Mouse (Mus musculus) embryonic facial prominence, embryonic 12.5 days (tissue): ENCODE results near the gene Agap2. TPM values are rescaled to one million over a fixed set of nuclear protein-coding genes. Genes with fewer than 3 reads are reported as not detected.

Experiments
- ATAC-seq: fragments of 200-750 bp; cut with Nextera tagmentation; 2 replicates; pipeline ENCODE4 v1.8.0; 2017; ENCODE audit not compliant: insufficient number of reproducible peaks, insufficient read depth, low FRiP score, low TSS enrichment
- H3K27ac ChIP-seq: fragments of 300-500 bp; sonication (generic); 2 replicates; pipeline ENCODE4 v1.5.1; 2016; ENCODE audit warnings: mild to moderate bottlenecking
- H3K27me3 ChIP-seq: fragments of 300-500 bp; sonication (generic); 2 replicates; pipeline ENCODE4 v1.6.1; 2016; ENCODE audit warnings: mild to moderate bottlenecking, moderate library complexity
- H3K36me3 ChIP-seq: fragments of 300-500 bp; sonication (generic); 2 replicates; pipeline ENCODE4 v1.6.1; 2016; ENCODE audit warnings: mild to moderate bottlenecking
- H3K4me1 ChIP-seq: fragments of 300-500 bp; sonication (generic); 2 replicates; pipeline ENCODE4 v1.6.1; 2016
- H3K4me2 ChIP-seq: fragments of 300-500 bp; sonication (generic); replicated peaks from 2 replicates; pipeline ENCODE4 v1.6.1; 2016; ENCODE audit warnings: mild to moderate bottlenecking, moderate library complexity
- H3K4me3 ChIP-seq: fragments of 300-500 bp; sonication (generic); 2 replicates; pipeline ENCODE4 v1.5.1; 2016; ENCODE audit warnings: mild to moderate bottlenecking
- H3K9ac ChIP-seq: fragments of 300-500 bp; sonication (generic); 2 replicates; pipeline ENCODE4 v1.6.1; 2016; ENCODE audit warnings: mild to moderate bottlenecking, moderate library complexity
- H3K9me3 ChIP-seq: fragments of 300-500 bp; sonication (generic); 2 replicates; pipeline ENCODE4 v1.6.1; 2016; ENCODE audit warnings: mild to moderate bottlenecking, moderate library complexity
- WGBS: fragments of 180-500 bp; shearing (Covaris S2); methylation state at CpG from one replicate; pipeline ENCODE4 v1.1.7; 2016; 5-methylcytosine and 5-hydroxymethylcytosine counted together
- polyA plus RNA-seq: library from polyadenylated mRNA; unstranded; fragments of >200 nt; fragmentation: Nextera tagmentation; extraction: Ambion mirVana; gene quantifications from 2 replicates; pipeline ENCODE4 v1.2.1, GENCODE M21; 2016

Gene Agap2
- polyA plus RNA-seq, 1 experiment from 2014 or later, result 0.82 TPM

DNA sequence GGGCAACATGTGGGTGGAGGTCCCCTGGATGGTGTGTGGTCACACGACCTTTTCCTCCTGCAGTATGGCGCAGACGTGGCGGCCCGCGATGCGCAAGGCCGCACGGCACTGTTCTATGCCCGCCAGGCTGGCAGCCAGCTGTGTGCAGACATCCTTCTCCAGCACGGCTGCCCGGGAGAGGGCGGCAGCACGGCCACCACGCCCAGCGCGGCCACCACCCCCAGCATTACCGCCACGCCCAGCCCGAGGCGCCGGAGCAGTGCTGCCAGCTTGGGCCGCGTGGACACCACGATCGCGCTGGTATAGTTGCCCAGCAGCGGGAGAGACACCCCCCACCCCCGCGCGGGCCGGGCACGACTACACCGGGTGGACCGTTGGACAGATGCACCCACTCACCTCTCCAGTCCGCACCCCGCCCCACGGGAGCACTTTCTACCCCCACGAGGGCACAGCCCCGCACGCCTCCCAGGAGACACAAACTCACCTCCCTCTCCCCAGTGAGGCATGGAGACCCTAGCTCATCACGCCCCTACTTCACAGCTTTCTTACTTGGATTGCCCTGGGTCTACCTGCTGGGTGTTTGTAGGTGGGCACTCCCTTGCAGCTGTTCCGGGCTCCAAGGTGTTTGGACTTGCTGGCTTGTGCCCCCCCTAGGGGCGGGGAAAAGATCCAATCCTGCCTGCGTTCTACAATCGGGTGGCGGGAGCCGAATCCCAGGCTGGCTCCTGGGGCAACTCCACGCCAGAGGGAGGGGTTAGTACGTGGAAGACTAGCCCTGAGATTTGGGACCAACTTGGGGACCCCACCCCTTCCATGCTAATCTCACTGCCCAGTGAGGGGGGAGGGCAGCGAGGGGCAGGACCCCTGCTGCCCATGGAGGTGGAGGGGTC is 16.7 kb downstream of the Agap2 start:
- 8% methylated on average over 46 of the region's 51 CpGs for WGBS
- Histone ChIP-seq H3K9ac (no peak overlapping the region), H3K36me3 (peaks cover 14% of the 10 kb centered on the region; the same call in 1 of the 2 replicates)

DNA sequence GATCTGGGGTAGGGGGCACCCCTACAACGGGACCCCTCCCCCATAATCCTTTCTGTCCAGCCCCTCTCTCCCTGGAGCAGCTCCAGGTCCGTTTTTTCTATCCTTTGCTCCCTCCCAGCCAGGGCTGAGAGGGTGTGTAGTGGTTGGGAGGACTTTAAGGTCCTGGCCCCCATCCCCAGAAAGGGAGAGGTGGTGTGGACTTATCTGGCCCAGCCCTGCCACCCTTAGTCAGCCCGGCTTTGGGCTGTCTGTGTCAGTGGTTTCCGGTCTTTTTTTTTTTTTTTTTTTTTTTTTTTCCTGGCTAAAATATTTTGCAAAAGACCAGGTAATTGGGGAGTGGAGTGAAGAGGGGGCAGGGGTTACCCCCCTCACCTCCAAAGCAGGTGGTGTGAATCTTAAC is 17.7 kb downstream of the Agap2 start:
- no peaks in the 10 kb centered on the region for H3K9me3 ChIP-seq
- no peak for ATAC-seq
- H3K4me3 ChIP-seq, result no peak overlapping the region
- no peak overlapping the region for H3K27ac ChIP-seq
- H3K4me2 ChIP-seq, result no peak overlapping the region
- H3K4me1 ChIP-seq, result peaks cover 19% of the 10 kb centered on the region
- WGBS, result 53% methylated on average over 4 of the region's 4 CpGs
- peaks cover 62% of the 10 kb centered on the region for H3K27me3 ChIP-seq
- peaks cover 21% of the 10 kb centered on the region for H3K36me3 ChIP-seq
- H3K9ac ChIP-seq, result no peak overlapping the region

More for the DNA sequence above, 16.7 kb downstream of the Agap2 start:
- H3K4me3 ChIP-seq, result peak overlapping the region; percentile 26
- H3K9me3 ChIP-seq, result no peaks in the 10 kb centered on the region
- H3K27ac ChIP-seq, result no peak overlapping the region
- peak; percentile 17; the same call in 1 of the 2 replicates for ATAC-seq
- H3K4me2 ChIP-seq, result peak overlapping the region; percentile 30
- peaks cover 19% of the 10 kb centered on the region for H3K4me1 ChIP-seq
- H3K27me3 ChIP-seq, result peaks cover 72% of the 10 kb centered on the region

DNA sequence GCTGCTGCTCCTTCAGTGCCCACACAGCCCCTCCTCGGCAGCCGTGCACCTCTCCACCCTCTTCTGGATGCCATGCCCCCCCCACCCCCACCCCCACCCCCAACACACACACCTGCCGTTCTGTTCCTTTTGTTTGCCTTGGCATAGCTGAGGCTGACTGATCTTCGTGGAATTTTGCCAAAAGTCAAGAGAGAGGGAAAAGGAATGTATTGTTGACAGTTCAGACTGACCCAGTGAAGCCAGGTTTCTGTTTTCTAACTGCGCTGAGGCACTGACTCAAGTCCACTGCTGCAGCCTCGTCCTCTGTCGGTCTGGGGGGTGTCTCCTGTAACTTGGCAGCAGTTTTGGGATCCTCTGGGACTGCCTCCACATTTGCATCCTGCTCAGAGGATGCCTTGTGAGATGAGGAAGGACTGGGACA is 19.3 kb downstream of the Agap2 start:
- Histone ChIP-seq H3K9ac (no peak overlapping the region), H3K27ac (no peak overlapping the region), H3K4me1 (peaks cover 19% of the 10 kb centered on the region), H3K27me3 (peaks cover 46% of the 10 kb centered on the region), H3K9me3 (no peaks in the 10 kb centered on the region), H3K4me3 (no peak overlapping the region), H3K36me3 (peaks cover 37% of the 10 kb centered on the region), H3K4me2 (no peak overlapping the region)
- WGBS, result 41% methylated on average over 7 of the region's 7 CpGs
- no peak for ATAC-seq

DNA sequence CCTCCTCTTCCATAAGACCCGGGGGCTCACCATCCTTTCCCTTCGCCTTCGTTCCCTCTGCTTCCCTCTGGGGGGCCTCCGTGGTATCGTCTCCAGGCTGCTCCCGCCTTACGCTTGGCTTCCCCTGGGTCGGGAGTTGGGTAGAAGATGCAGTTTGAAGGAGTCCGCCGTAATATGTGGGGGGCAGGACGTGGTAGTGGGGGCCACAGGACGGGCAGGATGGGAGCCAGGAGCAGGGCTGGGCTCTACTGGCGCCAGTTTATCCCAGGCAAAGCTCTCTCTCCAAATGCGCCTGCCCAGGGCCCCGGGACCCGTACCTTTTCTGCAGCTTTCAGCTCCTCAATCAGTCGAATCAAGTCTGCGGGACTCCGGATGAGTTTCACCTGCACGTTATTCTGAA is 23.4 kb downstream of the Agap2 start:
- peaks cover 6% of the 10 kb centered on the region for H3K27me3 ChIP-seq
- no peak for ATAC-seq
- 79% methylated on average over 20 of the region's 20 CpGs for WGBS
- H3K4me2 ChIP-seq, result no peak overlapping the region
- H3K9ac ChIP-seq, result no peak overlapping the region
- H3K4me3 ChIP-seq, result no peak overlapping the region
- H3K27ac ChIP-seq, result no peak overlapping the region
- 0 out of 2 replicates have a peak, but pooled peaks cover 7% of the 10 kb centered on the region for H3K4me1 ChIP-seq
- peaks cover 45% of the 10 kb centered on the region for H3K36me3 ChIP-seq
- H3K9me3 ChIP-seq, result no peaks in the 10 kb centered on the region

DNA sequence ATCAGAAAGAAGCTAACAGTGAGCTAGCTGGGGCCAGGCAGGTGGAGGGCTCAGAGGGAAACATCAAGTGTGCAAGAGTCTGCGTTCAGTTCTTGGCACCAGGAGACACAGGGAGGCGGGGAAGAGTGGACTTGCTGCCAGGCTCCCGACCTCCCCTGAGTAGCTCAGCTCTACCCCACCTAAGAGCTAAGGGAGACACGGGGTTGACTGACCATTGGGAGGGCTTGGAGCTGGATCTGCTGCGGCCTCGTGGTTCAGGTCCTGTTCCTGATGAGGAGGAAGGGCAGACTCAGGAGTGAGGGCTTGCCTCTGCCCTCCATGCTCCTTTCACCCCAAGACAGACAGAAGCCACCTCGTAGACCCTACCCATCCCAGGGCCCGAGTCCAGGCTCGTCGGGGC is 24.1 kb downstream of the Agap2 start:
- 87% methylated on average over 10 of the region's 10 CpGs for WGBS
- Histone ChIP-seq H3K36me3 (peaks cover 45% of the 10 kb centered on the region), H3K4me1 (0 out of 2 replicates have a peak, but pooled peaks cover 7% of the 10 kb centered on the region), H3K27me3 (peaks cover 1% of the 10 kb centered on the region; the same call in 1 of the 2 replicates), H3K27ac (no peak overlapping the region), H3K9ac (no peak overlapping the region), H3K4me2 (no peak overlapping the region), H3K4me3 (no peak overlapping the region), H3K9me3 (no peaks in the 10 kb centered on the region)
- ATAC-seq, result no peak

DNA sequence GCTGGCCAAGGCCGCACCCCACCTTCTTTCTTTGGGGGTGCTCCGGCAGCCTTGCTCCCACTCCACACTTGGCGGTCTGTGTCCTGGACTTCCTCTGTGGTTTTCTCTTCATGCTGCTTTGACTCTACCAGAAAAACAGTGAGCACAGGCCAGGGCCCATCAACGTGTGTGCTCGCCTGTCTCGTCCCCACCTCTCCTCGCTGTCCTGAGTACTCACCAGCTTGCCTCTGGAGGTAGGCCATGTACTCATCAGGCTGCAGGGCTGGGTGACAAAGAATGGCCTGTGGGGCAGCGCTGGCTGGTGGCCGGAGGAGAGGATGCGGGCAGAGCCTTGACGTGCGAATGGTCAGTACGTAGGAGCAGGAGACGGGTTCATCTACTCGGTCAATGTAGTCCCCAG is 24.8 kb downstream of the Agap2 start:
- Histone ChIP-seq H3K36me3 (peaks cover 44% of the 10 kb centered on the region), H3K9ac (no peak overlapping the region), H3K9me3 (no peaks in the 10 kb centered on the region), H3K4me1 (no peaks in the 10 kb centered on the region), H3K4me2 (no peak overlapping the region), H3K27ac (no peak overlapping the region), H3K27me3 (no peaks in the 10 kb centered on the region), H3K4me3 (no peak overlapping the region)
- ATAC-seq, result no peak
- WGBS, result 92% methylated on average over 15 of the region's 15 CpGs

DNA sequence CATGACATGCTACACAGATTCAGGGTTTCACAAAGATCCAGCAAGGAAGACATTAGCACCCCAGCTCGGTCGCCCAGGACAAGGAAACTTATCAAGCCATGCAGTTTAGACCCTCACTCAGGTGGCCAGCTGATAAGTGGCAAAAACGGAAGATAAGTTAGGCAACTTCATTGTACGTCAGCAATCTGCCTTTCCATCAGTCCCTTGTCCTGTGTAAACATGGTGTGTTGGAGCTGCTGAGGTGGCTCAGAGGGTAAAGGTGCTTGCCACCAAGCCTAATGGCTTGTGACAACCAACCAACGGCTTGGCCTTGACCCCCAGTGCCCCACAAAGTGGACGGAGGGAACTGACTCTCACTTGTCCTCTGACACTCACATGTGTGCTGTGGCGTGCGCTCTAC is 25.3 kb downstream of the Agap2 start:
- Histone ChIP-seq H3K4me1 (no peaks in the 10 kb centered on the region), H3K9me3 (no peaks in the 10 kb centered on the region), H3K27me3 (no peaks in the 10 kb centered on the region), H3K9ac (no peak overlapping the region), H3K4me3 (no peak overlapping the region), H3K27ac (no peak overlapping the region), H3K36me3 (peaks cover 46% of the 10 kb centered on the region), H3K4me2 (no peak overlapping the region)
- ATAC-seq, result no peak
- 88% methylated on average over 8 of the region's 8 CpGs for WGBS

DNA sequence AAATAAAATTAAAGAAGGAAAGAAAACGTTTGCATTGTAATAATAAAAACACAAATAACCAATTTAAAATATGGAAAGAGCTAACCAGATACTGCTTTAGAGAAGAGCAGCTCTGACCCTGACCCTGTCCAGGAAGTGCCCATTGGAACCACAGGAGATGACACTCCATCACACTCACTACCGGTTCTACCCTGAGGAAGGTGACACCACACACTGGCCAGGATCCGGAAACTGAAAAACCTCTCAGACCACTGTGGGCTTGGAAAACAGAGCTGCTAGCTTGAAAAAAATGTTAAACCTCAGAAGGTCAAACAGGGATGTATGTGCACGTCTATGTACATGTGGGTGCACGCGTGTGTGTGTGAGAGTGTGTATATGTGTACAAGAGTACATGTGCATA is 26.1 kb downstream of the Agap2 start:
- no peak overlapping the region for H3K27ac ChIP-seq
- no peaks in the 10 kb centered on the region for H3K27me3 ChIP-seq
- ATAC-seq, result no peak
- no peak overlapping the region for H3K9ac ChIP-seq
- no peak overlapping the region for H3K4me3 ChIP-seq
- no peaks in the 10 kb centered on the region for H3K9me3 ChIP-seq
- 82% methylated on average over 6 of the region's 6 CpGs for WGBS
- H3K4me1 ChIP-seq, result no peaks in the 10 kb centered on the region
- H3K4me2 ChIP-seq, result no peak overlapping the region
- peaks cover 41% of the 10 kb centered on the region for H3K36me3 ChIP-seq

DNA sequence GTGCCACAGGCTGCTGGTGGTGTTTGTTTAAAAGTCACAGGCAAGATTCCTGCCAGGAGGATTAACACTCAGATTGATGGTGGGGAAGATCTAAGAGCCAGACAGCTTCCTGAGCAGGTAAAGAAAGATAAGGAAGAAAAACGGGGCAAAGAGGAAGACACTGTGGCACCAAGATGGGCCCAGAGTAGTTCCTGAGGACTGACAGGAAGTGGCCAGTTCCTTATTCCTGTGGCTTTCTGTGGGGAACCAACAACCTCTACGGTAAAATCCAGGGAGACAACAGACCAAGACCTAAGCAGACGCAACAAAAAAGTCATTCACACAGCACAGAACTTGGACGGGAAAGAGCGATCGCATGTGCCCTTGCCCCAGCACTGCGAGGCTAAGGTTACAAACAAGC is 28.5 kb downstream of the Agap2 start:
- Histone ChIP-seq H3K27ac (no peak overlapping the region), H3K4me1 (no peaks in the 10 kb centered on the region), H3K9me3 (no peaks in the 10 kb centered on the region), H3K4me3 (no peak overlapping the region), H3K27me3 (no peaks in the 10 kb centered on the region), H3K9ac (no peak overlapping the region), H3K4me2 (no peak overlapping the region), H3K36me3 (peaks cover 23% of the 10 kb centered on the region)
- WGBS, result 82% methylated on average over 7 of the region's 7 CpGs
- ATAC-seq, result no peak

DNA sequence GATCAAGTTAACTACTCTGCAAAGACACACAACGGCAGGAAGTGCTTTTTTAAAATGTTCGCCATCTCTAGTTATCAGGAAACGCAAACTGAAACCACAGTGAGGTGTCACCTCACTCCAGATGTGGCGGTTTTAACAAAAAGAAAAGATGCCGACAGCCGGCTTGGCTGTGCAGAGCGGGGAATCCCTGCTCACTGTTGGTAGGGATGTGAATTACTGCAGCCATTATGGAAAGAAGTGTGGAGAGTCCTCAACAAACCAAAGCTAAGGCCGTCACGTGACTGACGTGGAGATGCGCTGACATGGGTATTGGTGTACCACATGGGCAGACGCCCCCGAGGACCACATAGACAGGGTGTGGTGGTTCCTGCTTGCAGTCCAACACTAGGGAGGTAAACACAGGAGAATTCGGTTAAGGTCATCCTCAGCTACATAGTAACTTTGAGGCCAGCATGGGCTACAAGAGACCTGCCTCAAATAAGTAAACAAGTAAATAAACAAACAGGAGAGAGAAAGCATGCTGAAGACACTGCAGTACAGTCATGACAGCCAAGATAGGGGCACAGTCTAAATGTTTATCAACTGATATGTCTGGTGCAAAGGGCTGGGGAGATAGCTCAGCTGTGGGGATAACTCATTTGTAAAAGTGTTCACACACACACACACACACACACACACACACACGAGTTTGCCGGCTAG is 32.6 kb downstream of the Agap2 start:
- no peaks in the 10 kb centered on the region for H3K27me3 ChIP-seq
- no peak overlapping the region for H3K9ac ChIP-seq
- H3K4me1 ChIP-seq, result no peaks in the 10 kb centered on the region
- no peaks in the 10 kb centered on the region for H3K9me3 ChIP-seq
- no peak overlapping the region for H3K4me3 ChIP-seq
- H3K4me2 ChIP-seq, result no peak overlapping the region
- 83% methylated on average over 16 of the region's 16 CpGs for WGBS
- H3K27ac ChIP-seq, result no peak overlapping the region
- ATAC-seq, result no peak
- peaks cover 8% of the 10 kb centered on the region; the same call in 1 of the 2 replicates for H3K36me3 ChIP-seq

DNA sequence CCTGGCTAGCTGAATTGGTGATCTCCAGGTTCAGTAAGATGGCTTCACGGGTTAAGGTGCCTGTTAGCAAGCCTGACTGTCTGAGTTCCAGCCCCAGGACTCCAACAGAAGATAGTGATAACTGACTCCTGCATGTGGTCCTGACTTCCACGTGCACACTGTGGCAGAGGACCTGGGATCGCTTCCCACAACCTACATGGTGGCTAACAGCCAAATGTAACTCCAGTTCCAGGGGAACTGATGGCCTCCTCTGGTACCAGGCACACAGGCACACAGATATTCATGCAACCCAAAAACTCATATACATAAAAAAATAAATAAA is 33.1 kb downstream of the Agap2 start:
- H3K27me3 ChIP-seq, result no peaks in the 10 kb centered on the region

More for the DNA sequence above, 33.1 kb downstream of the Agap2 start:
- WGBS, result 72% methylated on average over 3 of the region's 3 CpGs
- no peak overlapping the region for H3K4me2 ChIP-seq
- no peaks in the 10 kb centered on the region for H3K4me1 ChIP-seq
- H3K9me3 ChIP-seq, result no peaks in the 10 kb centered on the region
- no peak overlapping the region for H3K9ac ChIP-seq
- no peak for ATAC-seq
- H3K4me3 ChIP-seq, result no peak overlapping the region
- peaks cover 13% of the 10 kb centered on the region; the same call in 1 of the 2 replicates for H3K36me3 ChIP-seq
- no peak overlapping the region for H3K27ac ChIP-seq
